Comparison of ENCODE assay signal across 29 mouse cellular contexts in the genomic region with DNA sequence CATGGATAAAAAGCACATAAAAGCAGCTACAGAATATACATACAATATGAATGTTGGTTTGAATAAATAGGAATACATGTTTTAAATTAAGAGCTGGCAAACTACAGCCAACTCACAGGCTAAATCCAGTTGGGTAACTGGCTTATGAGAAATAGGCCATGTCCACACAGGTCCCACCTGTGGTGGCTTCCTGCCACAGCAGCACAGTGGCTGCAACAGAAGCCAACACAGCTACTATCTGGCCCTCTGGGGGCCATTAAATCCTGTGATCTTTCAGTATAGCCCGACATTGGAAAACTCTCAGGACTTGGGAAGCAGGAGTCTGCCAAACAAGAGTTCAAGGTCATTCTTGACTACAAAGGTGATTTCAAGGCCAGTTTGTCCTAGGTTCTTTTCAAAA.
A peak's percentile ranks its signal among the peaks of the same experiment; 100 is the strongest.
DNase-seq lines count a peak whose midpoint lies in the region; ATAC-seq lines count a peak whose summit lies in the region.
"Had no signal": no experiment of that assay in that cellular context is flagged by ENCODE, and none has a peak within 500 bp of the region (broad histone marks: within the 10 kb centered on the region; RNA-seq: fewer than 3 reads in every experiment).

No protein-coding gene starts in this region.

- H3K27me3 ChIP-seq in kidney, embryonic 15.5 days = no peaks in the 10 kb centered on the region
- H3K27me3 ChIP-seq in forebrain, embryonic 16.5 days (replicated peaks; ENCODE audit: control insufficient read depth, insufficient read depth, low read length) = no peaks in the 10 kb centered on the region
- H3K27me3 ChIP-seq: hindbrain, embryonic 15.5 days; liver, embryonic 15.5 days; lung, embryonic 15.5 days; megakaryocyte, embryonic 14.5 days; midbrain, embryonic 12.5 days; neural tube, embryonic 12.5 days; stomach, embryonic 15.5 days had no signal

- no peak overlapping the region for H3K4me2 ChIP-seq in kidney, embryonic 15.5 days
- H3K4me2 ChIP-seq in forebrain, embryonic 16.5 days (ENCODE audit: low read length) = no peak overlapping the region
- H3K4me2 ChIP-seq: hindbrain, embryonic 15.5 days; liver, embryonic 15.5 days; lung, embryonic 15.5 days; midbrain, embryonic 12.5 days; neural tube, embryonic 12.5 days; stomach, embryonic 15.5 days had no signal

- no peaks in the 10 kb centered on the region for H3K4me1 ChIP-seq in kidney, embryonic 15.5 days
- H3K4me1 ChIP-seq in forebrain, embryonic 16.5 days (replicated peaks; ENCODE audit: control insufficient read depth, insufficient read depth, low read length) = peaks cover 15% of the 10 kb centered on the region; the same call in 1 of the 2 replicates
- H3K4me1 ChIP-seq: hindbrain, embryonic 15.5 days; lung, embryonic 15.5 days; neural tube, embryonic 12.5 days; stomach, embryonic 15.5 days had no signal

- peak; percentile 7 for DNase-seq in adrenal gland, postnatal 10 days
- no peak for DNase-seq in adrenal gland, postnatal 4 days (ENCODE audit: low spot score in 2 of 2)
- peak; percentile 10 for DNase-seq in kidney, postnatal 10 days
- DNase-seq in 416B (ENCODE audit: low read depth) = peak; percentile 19
- no peak for DNase-seq in c-Kit-positive CD71-positive TER-119-positive erythroid progenitor cells, embryonic 14.5 days (ENCODE audit: low spot score)
- DNase-seq: adrenal gland, postnatal 14 days; cerebellum, adult 11 months; cerebellum, adult 9-10 months; cerebellum, postnatal 36 days; gastrocnemius, adult 2 months; gastrocnemius, postnatal 36 days; heart, postnatal 14 days; liver had no signal

- no peaks in the 10 kb centered on the region; the same call in 1 of the 2 replicates for H3K36me3 ChIP-seq in kidney, embryonic 15.5 days
- H3K36me3 ChIP-seq in forebrain, embryonic 16.5 days (ENCODE audit: control insufficient read depth, insufficient read depth) = no peaks in the 10 kb centered on the region
- H3K36me3 ChIP-seq: hindbrain, embryonic 15.5 days; lung, embryonic 15.5 days; neural tube, embryonic 12.5 days; stomach, embryonic 15.5 days had no signal

- H3K9ac ChIP-seq in kidney, embryonic 15.5 days = no peak overlapping the region
- H3K9ac ChIP-seq in forebrain, embryonic 16.5 days (replicated peaks; ENCODE audit: low read depth, low read length) = no peak overlapping the region
- H3K9ac ChIP-seq: hindbrain, embryonic 15.5 days; liver, embryonic 15.5 days; lung, embryonic 15.5 days; midbrain, embryonic 12.5 days; neural tube, embryonic 12.5 days; stomach, embryonic 15.5 days had no signal

- 39% methylated on average over 1 of the region's 1 CpGs for WGBS in kidney, embryonic 15.5 days
- WGBS in forebrain, embryonic 16.5 days = 48% methylated on average over 1 of the region's 1 CpGs

- no peaks in the 10 kb centered on the region for H3K9me3 ChIP-seq in kidney, embryonic 15.5 days (replicated peaks)
- H3K9me3 ChIP-seq in forebrain, embryonic 16.5 days (ENCODE audit: control insufficient read depth, low read length) = no peaks in the 10 kb centered on the region
- H3K9me3 ChIP-seq: G1E; hindbrain, embryonic 10.5 days; hindbrain, embryonic 15.5 days; liver, embryonic 15.5 days; lung, embryonic 15.5 days; megakaryocyte, embryonic 14.5 days; midbrain, embryonic 12.5 days; neural tube, embryonic 12.5 days; stomach, embryonic 15.5 days had no signal

- ATAC-seq in kidney, embryonic 15.5 days (replicated peaks; ENCODE audit: low FRiP score) = no peak
- ATAC-seq in granulocyte monocyte progenitor cell, adult 5-6 weeks (replicated peaks; ENCODE audit: poor library complexity, severe bottlenecking) = peak; percentile 42
- ATAC-seq in forebrain, embryonic 16.5 days = no peak
- ATAC-seq: forebrain, embryonic 14.5 days; inflammation-experienced regulatory T-cells, adult 6 months had no signal

- H3K4me3 ChIP-seq in kidney, embryonic 15.5 days (replicated peaks) = no peak overlapping the region
- H3K4me3 ChIP-seq in forebrain, embryonic 16.5 days (replicated peaks; ENCODE audit: low read length) = no peak overlapping the region
- H3K4me3 ChIP-seq: gastrocnemius, adult 2 months; hindbrain, embryonic 10.5 days; hindbrain, embryonic 15.5 days; layer of hippocampus, adult 2 months; liver, embryonic 15.5 days; lung, embryonic 15.5 days; megakaryocyte, embryonic 14.5 days; midbrain, embryonic 12.5 days; myocyte; neural tube, embryonic 12.5 days; stomach, embryonic 15.5 days had no signal

- H3K27ac ChIP-seq in kidney, embryonic 15.5 days = no peak overlapping the region
- no peak overlapping the region for H3K27ac ChIP-seq in forebrain, embryonic 16.5 days (ENCODE audit: low read length)
- H3K27ac ChIP-seq: gastrocnemius, adult 2 months; hindbrain, embryonic 10.5 days; hindbrain, embryonic 15.5 days; layer of hippocampus, adult 2 months; liver, embryonic 15.5 days; lung, embryonic 15.5 days; midbrain, embryonic 12.5 days; neural tube, embryonic 12.5 days; stomach, embryonic 15.5 days had no signal

Comparison
In these comparisons a context has a peak if more than half of its experiments do, and no peak if none do; other contexts are left out.
1. DNase-seq: peak in adrenal gland, postnatal 10 days (single experiment), kidney, postnatal 10 days (single experiment) and 416B (single experiment); none in adrenal gland, postnatal 4 days (0 of 2) and c-Kit-positive CD71-positive TER-119-positive erythroid progenitor cells, embryonic 14.5 days (single experiment).